In genomic region chr12:117200117-117200516, GRCm38 (mm10) we compare ENCODE assay signal across 8 mouse cellular contexts.
DNase-seq lines count a peak whose midpoint lies in the region; ATAC-seq lines count a peak whose summit lies in the region.
"Had no signal": no experiment of that assay in that cellular context is flagged by ENCODE, and none has a peak within 500 bp of the region (broad histone marks: within the 10 kb centered on the region; RNA-seq: fewer than 3 reads in every experiment).

No protein-coding gene starts in this region.

- no peaks in the 10 kb centered on the region for H3K9me3 ChIP-seq in forebrain, embryonic 12.5 days
- H3K9me3 ChIP-seq in heart, embryonic 13.5 days = no peaks in the 10 kb centered on the region
- no peaks in the 10 kb centered on the region for H3K9me3 ChIP-seq in kidney, embryonic 16.5 days (ENCODE audit: low read length)
- H3K9me3 ChIP-seq in midbrain, embryonic 16.5 days (replicated peaks; ENCODE audit: control insufficient read depth, low read length, poor library complexity, severe bottlenecking) = no peaks in the 10 kb centered on the region
- H3K9me3 ChIP-seq: neural tube, embryonic 12.5 days had no signal

- peaks cover 96% of the 10 kb centered on the region for H3K4me1 ChIP-seq in forebrain, embryonic 12.5 days
- peaks cover 37% of the 10 kb centered on the region for H3K4me1 ChIP-seq in heart, embryonic 13.5 days
- H3K4me1 ChIP-seq in kidney, embryonic 16.5 days (ENCODE audit: insufficient read depth, low read length) = 0 out of 2 replicates have a peak, but pooled peaks cover 8% of the 10 kb centered on the region
- peaks cover 92% of the 10 kb centered on the region for H3K4me1 ChIP-seq in midbrain, embryonic 16.5 days (ENCODE audit: control insufficient read depth, insufficient read depth, low read length)

- DNase-seq in cerebellum, adult 11-12 months = peak; percentile 85
- peak; percentile 7 for DNase-seq in liver
- peak; percentile 10 for DNase-seq in urinary bladder, postnatal 25 days (ENCODE audit: low spot score)

- H3K4me2 ChIP-seq in forebrain, embryonic 12.5 days = peak overlapping the region; percentile 19; the same call in 1 of the 2 replicates
- H3K4me2 ChIP-seq in heart, embryonic 13.5 days = peak overlapping the region; percentile 61
- peak overlapping the region; percentile 18; the same call in 1 of the 2 replicates for H3K4me2 ChIP-seq in kidney, embryonic 16.5 days (replicated peaks; ENCODE audit: low read depth, low read length)
- peak overlapping the region; percentile 5; the same call in 1 of the 2 replicates for H3K4me2 ChIP-seq in midbrain, embryonic 16.5 days (ENCODE audit: low read length)
- H3K4me2 ChIP-seq: neural tube, embryonic 12.5 days had no signal

- H3K27ac ChIP-seq in forebrain, embryonic 12.5 days = peak overlapping the region; percentile 74; the same call in 1 of the 2 replicates
- H3K27ac ChIP-seq in heart, embryonic 13.5 days (replicated peaks) = peak overlapping the region; percentile 83
- H3K27ac ChIP-seq in kidney, embryonic 16.5 days (ENCODE audit: low read length) = no peak overlapping the region
- peak overlapping the region; percentile 83 for H3K27ac ChIP-seq in midbrain, embryonic 16.5 days (ENCODE audit: low read length)
- H3K27ac ChIP-seq: neural tube, embryonic 12.5 days had no signal

- ATAC-seq in forebrain, embryonic 12.5 days (ENCODE audit: low FRiP score) = no peak
- ATAC-seq in heart, embryonic 13.5 days (ENCODE audit: extremely low read depth, insufficient number of reproducible peaks, low FRiP score, low TSS enrichment) = peak; percentile 61
- peak; percentile 82; the same call in 1 of the 2 replicates for ATAC-seq in kidney, embryonic 16.5 days (ENCODE audit: low FRiP score, low TSS enrichment)
- ATAC-seq in midbrain, embryonic 16.5 days = peak; percentile 26; the same call in 1 of the 2 replicates

- H3K27me3 ChIP-seq in forebrain, embryonic 12.5 days = no peaks in the 10 kb centered on the region
- H3K27me3 ChIP-seq in heart, embryonic 13.5 days (replicated peaks) = peaks cover 5% of the 10 kb centered on the region; the same call in 1 of the 2 replicates
- H3K27me3 ChIP-seq in kidney, embryonic 16.5 days (ENCODE audit: insufficient read depth, low read length) = 0 out of 2 replicates have a peak, but pooled peaks cover 6% of the 10 kb centered on the region
- no peaks in the 10 kb centered on the region for H3K27me3 ChIP-seq in midbrain, embryonic 16.5 days (ENCODE audit: control insufficient read depth, insufficient read depth, low read depth, low read length)
- H3K27me3 ChIP-seq: neural tube, embryonic 12.5 days had no signal

- no peak overlapping the region for H3K4me3 ChIP-seq in forebrain, embryonic 12.5 days (replicated peaks)
- peak overlapping the region; percentile 16 for H3K4me3 ChIP-seq in heart, embryonic 13.5 days
- no peak overlapping the region for H3K4me3 ChIP-seq in kidney, embryonic 16.5 days (ENCODE audit: low read length)
- no peak overlapping the region for H3K4me3 ChIP-seq in midbrain, embryonic 16.5 days (ENCODE audit: low read depth, low read length)
- H3K4me3 ChIP-seq: neural tube, embryonic 12.5 days had no signal

- WGBS in forebrain, embryonic 12.5 days = 19% methylated on average over 9 of the region's 9 CpGs
- 8% methylated on average over 9 of the region's 9 CpGs for WGBS in heart, embryonic 13.5 days
- 15% methylated on average over 9 of the region's 9 CpGs for WGBS in kidney, embryonic 16.5 days
- 10% methylated on average over 9 of the region's 9 CpGs for WGBS in midbrain, embryonic 16.5 days

- H3K36me3 ChIP-seq in forebrain, embryonic 12.5 days (replicated peaks) = no peaks in the 10 kb centered on the region
- no peaks in the 10 kb centered on the region for H3K36me3 ChIP-seq in heart, embryonic 13.5 days
- H3K36me3 ChIP-seq in kidney, embryonic 16.5 days (ENCODE audit: insufficient read depth, low read length) = no peaks in the 10 kb centered on the region
- no peaks in the 10 kb centered on the region for H3K36me3 ChIP-seq in midbrain, embryonic 16.5 days (ENCODE audit: control insufficient read depth, insufficient read depth, low read length)
- H3K36me3 ChIP-seq: neural tube, embryonic 12.5 days had no signal

- H3K9ac ChIP-seq in forebrain, embryonic 12.5 days = peak overlapping the region; percentile 25; the same call in 1 of the 2 replicates
- peak overlapping the region; percentile 71 for H3K9ac ChIP-seq in heart, embryonic 13.5 days
- no peak overlapping the region for H3K9ac ChIP-seq in kidney, embryonic 16.5 days (replicated peaks; ENCODE audit: low read length)
- H3K9ac ChIP-seq in midbrain, embryonic 16.5 days (ENCODE audit: low read depth, low read length) = peak overlapping the region; percentile 42; the same call in 1 of the 2 replicates
- H3K9ac ChIP-seq: neural tube, embryonic 12.5 days had no signal

Comparison
In these comparisons a context has a peak if more than half of its experiments do, and no peak if none do; other contexts are left out.
1. DNase-seq: peak in every context shown above with its lines; median percentile 85 in cerebellum, adult 11-12 months; 10 in urinary bladder, postnatal 25 days; 7 in liver.
2. H3K4me2 ChIP-seq: peak in every context shown above with its lines; median percentile 61 in heart, embryonic 13.5 days; 19 in forebrain, embryonic 12.5 days; 18 in kidney, embryonic 16.5 days; 5 in midbrain, embryonic 16.5 days.